Mouse (Mus musculus): ENCODE data around the gene Fgl2.

- TF ChIP-seq GATA1 (IDR thresholded peaks at IDR 0.05; ENCODE audit: borderline replicate concordance, low read length): peak; percentile 60; the same call in 1 of the 3 replicates
- TF ChIP-seq FLI1 (IDR thresholded peaks at IDR 0.05; ENCODE audit: low read length): no peak
Measured at GRCm38 (mm10) chr5:21411261-21411666, 38.8 kb downstream of the Fgl2 start.
